Mouse (Mus musculus) thymus, adult 18-20 months (tissue): ENCODE results near the gene Zbtb4.
"Not testable (repeated sequence)": the region's sequence is repeated elsewhere in the genome, so short reads cannot be mapped to it uniquely, and the experiment has no call there.

Experiments
- DNase-seq, 2 experiments: peaks; one replicate each; pipeline ENCODE4 v3.0.0; 2022; ENCODE audit warnings: mixed read lengths in 2 of 2

Zbtb4 gene

GRCm38 (mm10) chr11:69765221-69766125, at the start of gene Zbtb4:
Zbtb4 (plus strand) TSS chr11:69765912.
- DNase-seq: peak; percentile 30 to 47

- DNase-seq: no peak
Measured at GRCm38 (mm10) chr11:69715929-69716328, 49.8 kb upstream of the Zbtb4 start.

DNA sequence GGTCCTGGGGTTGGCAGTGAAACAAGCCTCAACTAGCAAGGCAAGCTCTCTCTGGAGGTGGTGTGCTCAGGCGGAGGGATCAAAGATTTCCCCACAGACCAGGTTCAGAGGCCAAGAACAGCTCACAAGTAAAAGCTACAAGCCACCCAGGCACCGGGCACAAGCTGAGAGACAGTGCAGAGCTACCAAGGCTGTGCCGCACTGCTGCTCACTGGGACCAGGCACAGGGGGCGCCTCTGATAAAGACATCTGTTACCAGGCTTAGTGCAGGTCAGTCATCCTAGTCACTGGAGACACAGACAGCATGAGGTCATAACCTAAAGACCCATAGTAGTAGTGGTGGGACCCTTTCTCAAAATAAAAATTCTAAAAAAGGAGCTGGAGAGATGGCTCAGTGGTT, 48.8 kb upstream of the Zbtb4 start:
- DNase-seq: no peak

DNA sequence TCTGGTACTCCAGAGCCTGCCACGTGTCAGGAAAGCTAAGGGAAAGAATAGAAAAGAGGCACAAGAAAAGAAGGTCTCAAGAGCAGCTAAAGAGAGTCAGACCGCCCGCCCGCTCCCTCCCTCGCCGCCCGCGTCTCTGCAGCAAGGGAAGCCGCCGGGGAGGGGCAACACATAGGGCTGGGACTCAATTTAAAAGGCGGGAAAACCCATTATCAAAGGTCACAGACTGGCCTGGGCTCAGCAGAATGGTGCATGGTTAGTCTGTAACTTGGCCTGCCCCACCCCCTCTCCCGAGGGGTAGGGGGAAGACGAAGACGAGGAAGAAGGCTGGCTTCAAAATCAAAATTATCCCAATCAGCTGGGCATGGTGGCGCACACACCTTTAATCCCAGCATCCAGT, 47.1 kb upstream of the Zbtb4 start:
- DNase-seq: no peak

- no peak for DNase-seq
Measured at GRCm38 (mm10) chr11:69719423-69719822, 46.3 kb upstream of the Zbtb4 start.

GRCm38 (mm10) chr11:69720852-69721251, 44.9 kb upstream of the Zbtb4 start:
- no peak for DNase-seq

- DNase-seq: no peak
Measured at GRCm38 (mm10) chr11:69723074-69723473, 42.6 kb upstream of the Zbtb4 start.

DNA sequence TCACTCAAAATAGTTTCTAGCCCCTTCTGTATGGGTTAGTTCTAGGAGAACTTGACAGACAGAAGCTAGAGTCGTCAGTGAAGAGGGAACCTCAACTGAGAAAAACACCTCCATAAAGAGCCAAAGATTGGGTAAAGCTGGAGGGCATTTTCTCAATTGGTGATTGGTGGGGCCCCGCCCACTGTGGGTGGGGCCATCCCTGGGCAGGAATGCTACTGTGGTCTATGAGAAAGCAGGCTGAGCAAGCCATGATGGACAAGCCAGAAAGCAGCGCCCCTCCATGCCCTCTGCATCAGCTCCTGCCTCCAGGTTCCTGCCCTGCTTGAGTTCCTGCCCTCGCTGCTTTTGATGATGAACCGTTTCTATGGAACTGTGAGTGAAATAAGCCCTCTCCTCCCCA, 39.8 kb upstream of the Zbtb4 start:
- no peak for DNase-seq

GRCm38 (mm10) chr11:69729063-69729462, 36.6 kb upstream of the Zbtb4 start:
- DNase-seq: peak; percentile 31 to 32

GRCm38 (mm10) chr11:69731408-69731807, 34.3 kb upstream of the Zbtb4 start:
- not testable (repeated sequence) for DNase-seq

GRCm38 (mm10) chr11:69751635-69752034, 14.1 kb upstream of the Zbtb4 start:
- no peak for DNase-seq

DNA sequence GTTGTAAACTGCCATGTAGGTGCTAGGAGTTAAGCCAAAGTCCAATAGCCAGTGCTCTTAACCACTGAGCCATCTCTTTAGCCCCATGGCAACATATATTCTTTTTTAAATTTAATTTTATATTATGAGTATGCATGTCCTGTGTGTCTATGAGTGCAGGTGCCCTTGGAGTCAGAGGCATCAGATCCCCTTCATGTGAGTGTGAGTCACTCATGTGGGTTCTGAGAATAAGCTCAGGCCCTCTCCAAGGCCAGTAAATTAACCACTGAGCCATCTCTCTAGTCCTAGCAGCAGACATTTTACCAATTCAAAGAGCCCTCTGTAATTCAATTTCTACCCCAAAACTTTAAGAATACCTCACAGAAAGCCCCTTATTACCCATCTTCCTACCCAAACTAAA, 13.0 kb upstream of the Zbtb4 start:
- DNase-seq: no peak

GRCm38 (mm10) chr11:69754233-69754632, 11.5 kb upstream of the Zbtb4 start:
- DNase-seq: no peak

GRCm38 (mm10) chr11:69754701-69755100, 11.0 kb upstream of the Zbtb4 start:
- DNase-seq: no peak

DNA sequence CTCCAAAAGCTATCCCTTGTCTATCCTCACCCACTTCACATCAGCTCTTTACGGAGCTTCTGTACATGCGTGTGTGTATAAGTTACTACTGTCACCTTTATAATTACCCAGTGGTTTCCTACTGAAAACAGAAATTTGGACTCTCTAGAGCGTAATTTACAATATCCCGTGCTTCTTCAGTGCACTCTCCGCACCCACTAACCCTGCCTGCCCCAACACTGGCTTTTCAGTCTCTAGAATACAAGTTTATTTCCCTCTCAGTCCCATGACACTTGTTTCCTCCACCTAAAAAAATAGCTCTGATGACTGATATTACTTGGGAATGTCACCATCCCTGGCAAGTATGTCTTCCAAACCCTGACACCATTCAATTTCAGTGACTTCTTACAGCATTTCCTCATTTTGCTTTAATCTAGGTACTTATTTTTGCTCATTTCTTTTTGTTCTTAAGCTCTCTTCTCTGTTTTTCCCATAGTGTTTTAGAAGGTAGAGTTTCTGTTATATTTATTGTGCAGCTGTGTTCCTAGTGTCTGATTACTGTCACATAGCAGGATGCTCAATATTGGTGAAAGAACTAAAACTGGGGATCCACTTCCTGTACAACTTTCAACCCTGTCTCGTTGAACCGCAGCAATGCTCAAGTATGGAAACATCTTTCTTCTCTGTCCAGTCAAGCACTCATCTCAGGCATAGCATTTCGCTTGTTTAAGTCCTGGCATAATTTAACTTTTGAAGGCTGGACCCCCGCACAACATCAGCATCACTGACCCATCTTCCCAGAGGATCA, 8.2 kb upstream of the Zbtb4 start:
- no peak for DNase-seq

- peak; percentile 90 to 91 for DNase-seq
Measured at GRCm38 (mm10) chr11:69758090-69758456, 7.6 kb upstream of the Zbtb4 start.

GRCm38 (mm10) chr11:69758478-69758970, 7.2 kb upstream of the Zbtb4 start, which contains the start of gene Polr2a:
Polr2a (minus strand) TSS chr11:69758637.
- peak; percentile 95 for DNase-seq

- peak; percentile 68 to 84 for DNase-seq
Measured at GRCm38 (mm10) chr11:69758971-69759721, 6.6 kb upstream of the Zbtb4 start.

DNA sequence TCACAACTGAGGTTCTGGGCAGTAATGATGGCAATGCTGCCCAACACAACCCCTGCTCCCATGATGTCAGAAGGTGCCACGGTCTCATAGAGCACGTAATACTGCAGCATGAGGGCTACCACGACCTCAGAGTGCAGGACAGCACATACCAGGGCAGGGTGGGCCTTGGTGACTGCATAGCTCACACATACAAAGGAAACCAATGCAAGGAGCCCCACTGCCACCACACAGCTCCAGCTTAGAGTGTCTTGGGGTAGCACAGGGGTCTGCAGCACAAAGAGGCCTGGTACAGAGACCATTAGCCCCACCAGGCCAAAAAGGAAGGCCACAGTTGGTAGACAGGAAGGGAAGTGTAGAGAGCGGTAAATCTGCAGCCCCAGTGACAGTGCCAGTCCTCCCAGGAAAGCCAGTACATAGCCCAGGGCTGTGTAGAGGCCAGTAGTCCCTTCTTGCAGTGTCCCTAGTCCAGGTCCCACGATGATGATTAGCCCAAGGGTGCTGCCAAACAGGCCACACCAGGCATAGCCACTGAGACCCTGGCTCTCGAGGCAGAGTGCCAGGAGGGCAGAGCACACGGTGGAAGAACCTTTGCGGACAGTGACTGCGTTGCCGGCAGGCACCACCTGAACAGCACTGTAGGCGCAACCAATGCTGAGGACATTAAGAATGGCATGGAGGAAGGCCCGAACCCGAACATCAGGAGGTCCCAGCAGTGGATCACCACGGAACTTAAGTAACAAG, 5.4 kb upstream of the Zbtb4 start:
- no peak for DNase-seq

- DNase-seq: no peak
Measured at GRCm38 (mm10) chr11:69760901-69761200, 4.9 kb upstream of the Zbtb4 start.

- DNase-seq: no peak
Measured at GRCm38 (mm10) chr11:69761868-69762267, 3.8 kb upstream of the Zbtb4 start, which contains the start of gene Slc35g3. Slc35g3 (minus strand) TSS chr11:69761968.

DNA sequence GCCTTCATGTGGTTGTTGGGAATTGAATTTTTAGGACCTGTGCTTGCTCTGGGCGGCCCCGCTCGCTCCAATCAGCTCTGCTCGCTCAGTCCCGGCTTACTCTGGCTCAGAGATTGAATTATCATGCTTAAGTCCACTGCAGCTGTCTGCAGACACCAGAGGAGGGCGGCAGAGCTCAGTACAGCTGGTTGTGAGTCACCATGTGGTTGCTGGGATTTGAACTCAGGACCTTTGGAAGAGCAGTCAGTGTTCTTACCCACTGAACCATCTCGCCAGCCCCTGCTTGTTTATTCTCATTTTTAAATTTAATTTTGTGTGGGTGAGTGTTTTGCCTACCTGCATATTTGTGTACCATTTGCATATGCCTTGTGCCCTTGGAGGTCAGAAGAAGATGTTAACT, 2.2 kb upstream of the Zbtb4 start:
- DNase-seq: no peak
